Mouse (Mus musculus): ENCODE data around the gene Rngtt. TPM values are rescaled to one million over a fixed set of nuclear protein-coding genes. Genes with fewer than 3 reads are reported as not detected.

Rngtt gene
- polyA plus RNA-seq, 1 experiment from 2014 or later, result 32.9 TPM

DNA sequence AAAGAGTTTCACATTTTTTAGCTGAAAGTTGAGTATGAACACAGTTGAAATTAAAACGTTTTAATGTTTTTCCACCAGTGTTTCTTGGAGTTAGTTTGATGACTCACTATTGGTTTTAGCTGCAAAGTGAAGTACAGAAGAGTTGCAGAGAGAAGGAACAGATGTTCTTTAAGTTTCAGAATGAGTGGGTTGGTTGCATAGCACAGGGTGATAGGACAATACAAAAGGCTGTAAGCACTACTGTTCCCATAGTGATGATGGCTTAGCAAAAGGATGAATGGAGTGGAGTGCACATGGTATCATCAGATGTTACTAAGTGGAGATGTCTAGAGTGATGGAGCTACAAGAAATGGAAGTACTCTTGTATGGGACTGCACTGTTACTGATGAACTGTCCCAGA, 157.5 kb downstream of the Rngtt start:
- no peaks in the 10 kb centered on the region for H3K27me3 ChIP-seq (replicated peaks)

DNA sequence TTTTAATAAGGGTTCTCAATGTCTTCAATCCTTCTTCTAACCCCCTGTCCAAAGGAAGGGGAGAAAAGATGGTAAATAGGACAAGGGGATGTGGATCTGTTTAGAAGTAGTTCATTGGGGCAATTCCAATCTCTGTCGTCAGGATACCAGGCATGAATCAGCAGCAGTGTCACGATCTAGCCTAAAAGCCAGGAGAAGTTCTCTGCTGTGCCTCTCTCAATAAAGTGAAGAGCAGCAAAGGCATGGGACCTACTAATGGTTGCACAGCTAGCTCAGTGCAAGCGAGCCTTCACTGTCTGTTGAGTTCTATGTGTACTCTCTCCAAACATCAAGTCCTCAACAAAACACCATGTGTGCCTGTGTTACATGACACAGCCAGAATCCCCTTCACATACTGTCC, 158.0 kb downstream of the Rngtt start:
- Histone ChIP-seq H3K9ac (no peak overlapping the region), H3K36me3 (no peaks in the 10 kb centered on the region), H3K4me2 (replicated peaks) (no peak overlapping the region)

More for the DNA sequence above, 157.5 kb downstream of the Rngtt start:
- H3K27ac ChIP-seq, result no peak overlapping the region
- H3K4me2 ChIP-seq (replicated peaks), result no peak overlapping the region
- H3K4me3 ChIP-seq, result no peak overlapping the region
- WGBS, result 82% methylated on average over 1 of the region's 1 CpGs
- H3K4me1 ChIP-seq, result no peaks in the 10 kb centered on the region
- ATAC-seq (ENCODE audit: low FRiP score, low read depth), result no peak
- H3K9ac ChIP-seq, result no peak overlapping the region
- no peaks in the 10 kb centered on the region for H3K9me3 ChIP-seq
- H3K36me3 ChIP-seq, result no peaks in the 10 kb centered on the region

DNA sequence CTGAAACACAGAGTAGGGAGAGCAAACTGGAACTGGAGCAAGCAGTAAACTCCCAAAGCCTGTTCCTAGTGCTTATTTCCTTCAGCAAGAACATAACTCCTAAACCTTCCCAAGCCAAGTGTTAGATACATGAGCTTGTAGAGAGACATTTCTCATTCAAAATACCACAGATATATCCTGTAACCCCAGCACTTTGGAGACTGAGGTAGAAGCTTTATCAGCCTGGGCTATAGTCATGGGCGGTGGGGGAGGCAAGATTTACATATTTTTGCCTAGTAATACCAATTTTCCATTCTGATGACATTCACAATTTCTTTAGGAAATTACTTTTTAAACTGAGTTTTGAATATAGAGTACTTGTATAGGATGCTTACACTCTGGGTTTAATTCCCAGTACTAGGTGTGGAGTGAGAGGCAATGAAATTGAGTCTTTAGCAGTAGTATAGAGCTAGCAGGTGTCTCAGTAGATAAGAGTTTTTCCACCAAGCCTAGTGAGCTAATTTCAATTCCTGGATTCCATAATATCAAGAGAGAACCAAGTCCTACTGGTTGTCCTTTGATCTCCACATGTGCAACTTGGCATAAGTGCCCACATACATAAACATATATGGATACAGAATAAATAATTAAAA, 160.7 kb downstream of the Rngtt start:
- no peak overlapping the region for H3K4me2 ChIP-seq (replicated peaks)
- 91% methylated on average over 1 of the region's 1 CpGs for WGBS

More for the DNA sequence above, 158.0 kb downstream of the Rngtt start:
- no peak overlapping the region for H3K27ac ChIP-seq
- H3K4me1 ChIP-seq, result no peaks in the 10 kb centered on the region
- H3K9me3 ChIP-seq, result no peaks in the 10 kb centered on the region
- ATAC-seq (ENCODE audit: low FRiP score, low read depth), result no peak
- no peak overlapping the region for H3K4me3 ChIP-seq
- no peaks in the 10 kb centered on the region for H3K27me3 ChIP-seq (replicated peaks)
- 85% methylated on average over 3 of the region's 3 CpGs for WGBS

DNA sequence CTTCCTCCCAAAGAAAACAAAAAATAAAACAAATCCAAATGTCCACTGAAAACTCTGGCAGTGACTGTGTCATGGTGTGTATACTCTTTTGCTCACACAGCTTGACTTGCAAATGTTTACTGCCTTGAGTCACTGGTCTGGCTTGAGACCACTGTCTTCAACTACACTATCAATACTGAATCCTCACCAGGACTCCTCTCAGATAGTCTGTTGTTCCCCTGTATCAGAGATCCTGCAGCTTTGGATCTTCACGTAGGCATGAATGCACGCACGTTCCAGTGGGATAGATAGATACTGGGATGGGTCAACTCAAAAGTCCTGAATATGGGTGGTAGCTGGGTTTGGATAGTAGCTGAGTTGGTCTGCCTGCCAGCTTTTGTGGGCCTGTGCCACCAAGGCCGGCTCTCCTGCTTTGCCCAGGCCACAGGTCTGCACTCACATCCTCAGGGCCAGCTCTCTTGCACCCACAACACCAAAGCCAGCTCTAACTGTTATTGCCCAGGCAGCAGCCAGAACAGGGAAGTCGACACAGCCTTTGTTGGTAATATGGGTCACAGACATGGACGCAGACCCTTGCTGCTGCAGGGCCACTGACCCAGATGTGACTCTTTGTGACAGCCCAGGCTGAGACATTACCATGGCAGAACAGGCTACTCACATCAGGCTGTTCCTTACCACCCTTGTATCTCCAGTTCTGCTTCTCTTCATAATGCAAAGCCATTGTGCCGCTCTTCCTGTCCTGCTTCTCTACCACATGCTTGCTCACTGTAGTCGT, 168.1 kb downstream of the Rngtt start:
- Histone ChIP-seq H3K4me1 (no peaks in the 10 kb centered on the region), H3K9ac (no peak overlapping the region), H3K4me3 (no peak overlapping the region), H3K36me3 (0 out of 2 replicates have a peak, but pooled peaks cover 3% of the 10 kb centered on the region), H3K4me2 (replicated peaks) (no peak overlapping the region), H3K9me3 (no peaks in the 10 kb centered on the region), H3K27me3 (replicated peaks) (no peaks in the 10 kb centered on the region), H3K27ac (no peak overlapping the region)
- ATAC-seq (ENCODE audit: low FRiP score, low read depth), result no peak
- 89% methylated on average over 8 of the region's 8 CpGs for WGBS

More for the DNA sequence above, 160.7 kb downstream of the Rngtt start:
- no peaks in the 10 kb centered on the region for H3K4me1 ChIP-seq
- ATAC-seq (ENCODE audit: low FRiP score, low read depth), result no peak
- H3K27me3 ChIP-seq (replicated peaks), result no peaks in the 10 kb centered on the region
- no peaks in the 10 kb centered on the region for H3K9me3 ChIP-seq
- no peak overlapping the region for H3K4me3 ChIP-seq
- H3K36me3 ChIP-seq, result no peaks in the 10 kb centered on the region
- no peak overlapping the region for H3K9ac ChIP-seq
- H3K27ac ChIP-seq, result no peak overlapping the region

DNA sequence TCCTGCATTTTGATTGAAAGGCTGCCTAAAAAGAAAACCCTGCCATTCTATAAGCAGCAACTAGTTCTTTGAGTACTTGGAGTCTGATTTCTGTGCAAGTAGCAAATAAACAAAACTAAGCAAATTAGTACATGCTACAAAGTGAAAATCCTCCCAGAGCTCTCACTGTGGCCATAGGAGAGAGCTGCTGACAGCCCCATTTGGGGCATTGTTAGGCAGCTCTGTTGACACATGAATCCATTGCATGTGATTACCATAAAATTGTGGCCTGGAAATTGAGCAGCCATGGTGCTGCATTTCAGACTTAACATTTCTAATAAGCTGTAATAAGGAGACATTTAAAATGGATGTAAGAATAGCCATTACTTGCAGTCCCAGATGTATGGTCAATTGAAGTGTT, 171.6 kb downstream of the Rngtt start:
- Histone ChIP-seq H3K4me3 (no peak overlapping the region), H3K4me2 (replicated peaks) (no peak overlapping the region), H3K27ac (no peak overlapping the region), H3K4me1 (no peaks in the 10 kb centered on the region), H3K9ac (no peak overlapping the region), H3K36me3 (0 out of 2 replicates have a peak, but pooled peaks cover 3% of the 10 kb centered on the region), H3K9me3 (no peaks in the 10 kb centered on the region), H3K27me3 (replicated peaks) (no peaks in the 10 kb centered on the region)
- no peak for ATAC-seq (ENCODE audit: low FRiP score, low read depth)

DNA sequence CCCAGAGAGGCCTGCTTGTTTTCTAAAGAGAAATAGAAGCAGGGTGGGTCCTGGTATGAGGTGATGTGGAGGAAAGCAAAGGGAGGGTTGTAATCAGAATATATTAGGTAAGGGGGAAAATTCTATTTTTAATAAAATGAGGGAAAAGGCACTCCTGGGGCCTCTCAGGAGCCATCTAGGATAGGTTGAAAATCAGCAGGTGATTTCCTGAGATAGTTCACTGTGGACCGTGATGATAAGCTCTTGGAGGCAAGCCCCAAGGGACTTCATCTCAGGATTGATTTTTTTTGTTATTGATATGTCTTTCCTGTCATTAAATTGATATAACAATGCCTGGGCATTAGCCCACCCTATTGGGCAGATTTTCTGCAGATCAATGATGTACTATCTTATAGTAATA, 175.9 kb downstream of the Rngtt start:
- Histone ChIP-seq H3K4me2 (replicated peaks) (no peak overlapping the region), H3K36me3 (no peaks in the 10 kb centered on the region), H3K4me1 (no peaks in the 10 kb centered on the region), H3K4me3 (no peak overlapping the region), H3K9me3 (no peaks in the 10 kb centered on the region), H3K27me3 (replicated peaks) (no peaks in the 10 kb centered on the region), H3K9ac (no peak overlapping the region), H3K27ac (no peak overlapping the region)
- WGBS, result 73% methylated on average over 1 of the region's 1 CpGs
- ATAC-seq (ENCODE audit: low FRiP score, low read depth), result no peak

DNA sequence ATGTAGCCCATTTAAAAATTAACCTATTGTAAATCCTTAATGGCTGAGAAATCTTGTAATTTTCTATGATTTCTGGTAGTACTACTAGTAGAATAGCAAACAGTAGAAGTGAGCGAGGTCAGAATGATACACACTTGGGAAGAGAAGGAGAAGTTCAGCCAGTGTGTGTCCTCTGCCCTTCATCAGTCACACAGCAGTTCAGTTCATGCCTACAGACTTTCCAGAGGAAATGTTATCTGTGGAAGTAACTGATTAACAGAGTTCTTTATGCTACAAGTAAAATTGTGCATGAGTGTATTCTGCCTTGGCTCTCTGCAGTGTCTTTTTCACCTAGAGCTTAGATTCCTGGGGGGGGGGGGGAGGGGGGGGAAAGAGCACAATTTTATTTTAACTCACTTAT, 181.0 kb downstream of the Rngtt start:
- Histone ChIP-seq H3K4me1 (no peaks in the 10 kb centered on the region), H3K27me3 (replicated peaks) (no peaks in the 10 kb centered on the region), H3K27ac (no peak overlapping the region), H3K4me2 (replicated peaks) (no peak overlapping the region), H3K9me3 (no peaks in the 10 kb centered on the region), H3K9ac (no peak overlapping the region), H3K4me3 (no peak overlapping the region), H3K36me3 (no peaks in the 10 kb centered on the region)
- 90% methylated on average over 1 of the region's 1 CpGs for WGBS
- no peak for ATAC-seq (ENCODE audit: low FRiP score, low read depth)

DNA sequence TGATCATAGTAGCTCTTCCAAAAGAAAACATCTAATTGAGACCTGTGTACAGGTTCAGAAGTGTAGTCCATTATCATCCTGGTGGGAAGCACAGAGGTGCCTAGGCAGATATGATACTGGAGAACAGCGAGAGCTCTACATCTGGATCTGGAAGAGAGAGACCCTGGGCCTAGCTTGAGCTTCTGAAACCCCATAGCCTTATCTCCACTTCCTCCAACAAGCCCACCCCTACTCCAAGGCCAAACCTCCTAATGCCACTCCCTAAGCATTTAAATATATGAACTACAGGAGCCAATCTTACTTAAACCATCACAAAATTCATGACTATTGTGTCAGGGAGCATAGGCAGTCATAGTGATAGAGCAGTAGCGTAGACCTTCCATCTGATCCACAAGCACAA, 184.3 kb downstream of the Rngtt start:
- Histone ChIP-seq H3K9ac (no peak overlapping the region), H3K27ac (no peak overlapping the region), H3K36me3 (no peaks in the 10 kb centered on the region), H3K4me1 (no peaks in the 10 kb centered on the region), H3K4me2 (replicated peaks) (no peak overlapping the region), H3K27me3 (replicated peaks) (no peaks in the 10 kb centered on the region), H3K4me3 (no peak overlapping the region), H3K9me3 (no peaks in the 10 kb centered on the region)
- no peak for ATAC-seq (ENCODE audit: low FRiP score, low read depth)
- 97% methylated on average over 2 of the region's 2 CpGs for WGBS

DNA sequence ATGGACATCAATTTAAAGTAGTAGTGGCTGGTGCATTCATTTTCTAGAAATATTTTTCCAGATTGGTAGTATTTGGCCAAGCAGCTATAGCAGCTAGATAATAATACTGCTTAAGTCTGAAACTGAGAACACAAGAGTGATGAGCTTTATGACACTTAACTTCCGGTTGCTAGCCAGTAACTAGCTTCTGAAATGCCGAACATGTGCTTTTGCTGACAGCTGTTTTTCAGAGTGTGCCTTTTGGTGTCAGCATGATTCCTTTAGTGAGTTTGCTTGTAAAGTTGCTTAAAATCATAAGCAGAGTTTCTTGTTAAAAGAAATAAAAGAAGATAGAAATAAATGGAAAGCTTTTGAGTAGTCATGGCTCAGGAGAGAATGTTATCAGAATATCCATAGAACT, 186.9 kb downstream of the Rngtt start:
- no peaks in the 10 kb centered on the region for H3K4me1 ChIP-seq
- no peak overlapping the region for H3K9ac ChIP-seq
- no peaks in the 10 kb centered on the region for H3K27me3 ChIP-seq (replicated peaks)
- no peaks in the 10 kb centered on the region for H3K9me3 ChIP-seq
- H3K4me3 ChIP-seq, result no peak overlapping the region
- ATAC-seq (ENCODE audit: low FRiP score, low read depth), result no peak
- H3K36me3 ChIP-seq, result peaks cover 10% of the 10 kb centered on the region; the same call in 1 of the 2 replicates
- 57% methylated on average over 2 of the region's 2 CpGs for WGBS
- no peak overlapping the region for H3K4me2 ChIP-seq (replicated peaks)
- no peak overlapping the region for H3K27ac ChIP-seq

DNA sequence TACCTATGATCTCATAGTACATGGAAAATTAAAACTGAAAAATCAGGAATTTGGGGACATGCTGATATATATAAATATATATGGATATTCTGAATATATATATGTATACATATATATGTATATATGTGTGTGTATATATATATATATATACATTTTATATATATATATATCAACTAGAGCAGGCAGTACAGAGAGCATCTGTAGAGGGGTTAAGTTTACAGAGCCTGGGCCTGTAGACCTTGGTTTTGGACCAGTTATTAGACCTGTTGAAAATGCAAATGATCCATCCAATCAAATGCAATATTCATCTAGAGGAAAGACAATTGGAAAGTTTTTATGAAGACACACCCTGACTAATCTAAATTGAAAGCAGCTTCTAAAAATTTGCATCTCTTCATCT, 187.5 kb downstream of the Rngtt start:
- H3K4me3 ChIP-seq, result no peak overlapping the region
- H3K9ac ChIP-seq, result no peak overlapping the region
- H3K27me3 ChIP-seq (replicated peaks), result no peaks in the 10 kb centered on the region
- H3K36me3 ChIP-seq, result peaks cover 16% of the 10 kb centered on the region
- no peaks in the 10 kb centered on the region for H3K9me3 ChIP-seq
- no peak for ATAC-seq (ENCODE audit: low FRiP score, low read depth)
- no peak overlapping the region for H3K27ac ChIP-seq
- H3K4me2 ChIP-seq (replicated peaks), result no peak overlapping the region
- H3K4me1 ChIP-seq, result no peaks in the 10 kb centered on the region

DNA sequence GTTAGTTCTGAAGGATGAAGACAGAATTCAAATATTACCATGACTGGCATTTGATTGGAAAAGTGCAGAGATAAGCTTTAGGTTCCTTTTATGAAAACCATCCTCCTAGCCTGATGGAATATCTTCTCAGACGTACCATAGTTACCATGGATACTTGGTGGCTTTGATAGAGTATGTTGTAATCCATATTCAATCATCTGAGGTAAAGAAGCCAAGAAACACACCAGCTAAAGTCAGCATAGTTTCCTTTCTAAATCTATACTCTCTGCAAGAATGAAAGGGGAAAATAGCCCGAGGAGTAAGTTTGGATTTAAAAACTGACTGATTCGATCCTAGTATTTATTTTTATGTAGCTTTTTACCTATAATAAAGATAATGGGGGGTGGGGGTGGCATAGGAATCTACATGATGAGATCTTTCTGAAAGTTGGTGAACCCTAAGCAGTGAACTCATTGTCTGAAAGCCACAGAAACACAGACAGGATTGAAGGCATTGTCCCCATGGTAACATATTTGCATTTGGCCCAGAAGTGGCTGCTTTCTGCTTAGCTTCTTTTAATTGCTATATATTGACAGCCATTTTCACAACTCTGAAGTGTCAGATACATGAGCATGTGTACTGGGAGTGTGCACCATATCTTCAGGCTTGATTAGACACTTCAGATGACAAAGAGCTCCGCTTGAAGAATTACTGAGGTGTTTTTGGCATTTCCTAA, 188.2 kb downstream of the Rngtt start:
- Histone ChIP-seq H3K36me3 (peaks cover 19% of the 10 kb centered on the region), H3K4me1 (no peaks in the 10 kb centered on the region), H3K9me3 (no peaks in the 10 kb centered on the region), H3K27me3 (replicated peaks) (no peaks in the 10 kb centered on the region), H3K4me3 (no peak overlapping the region), H3K27ac (no peak overlapping the region), H3K4me2 (replicated peaks) (no peak overlapping the region), H3K9ac (no peak overlapping the region)
- ATAC-seq (ENCODE audit: low FRiP score, low read depth), result no peak
- 59% methylated on average over 4 of the region's 4 CpGs for WGBS

DNA sequence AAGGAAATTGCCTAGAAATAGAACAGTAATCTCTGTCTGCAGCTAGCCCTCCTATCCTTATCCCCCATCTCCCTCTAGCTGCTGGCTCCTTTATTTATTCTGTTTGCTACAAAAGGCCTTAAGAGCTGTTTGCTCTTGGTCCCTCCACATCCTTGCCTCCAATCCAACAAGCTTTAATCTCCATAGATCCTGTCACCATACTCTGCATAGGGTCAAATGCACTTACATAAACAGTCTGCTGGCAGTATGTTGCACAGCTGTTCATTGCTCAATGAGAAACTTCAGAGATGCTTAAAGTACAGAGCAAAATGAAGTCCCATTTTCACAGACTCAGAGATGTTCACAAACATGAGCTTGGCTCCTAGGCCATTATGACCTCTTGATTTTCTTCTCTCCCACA, 196.5 kb downstream of the Rngtt start:
- Histone ChIP-seq H3K36me3 (peaks cover 19% of the 10 kb centered on the region), H3K9me3 (no peaks in the 10 kb centered on the region), H3K4me3 (no peak overlapping the region), H3K9ac (no peak overlapping the region), H3K27ac (no peak overlapping the region), H3K4me2 (replicated peaks) (no peak overlapping the region), H3K4me1 (no peaks in the 10 kb centered on the region), H3K27me3 (replicated peaks) (no peaks in the 10 kb centered on the region)
- ATAC-seq (ENCODE audit: low FRiP score, low read depth), result no peak

All from neural tube, embryonic 12.5 days (tissue).